Mouse (Mus musculus) limb, embryonic 12.5 days (tissue): ENCODE measurements around the gene Fgf12. TPM values are rescaled to one million over a fixed set of nuclear protein-coding genes. Genes with fewer than 3 reads are reported as not detected.

Source experiments
- ATAC-seq: fragments of 200-750 bp; cut with Nextera tagmentation; 2 replicates; pipeline ENCODE4 v1.8.0; 2017; ENCODE audit warnings: low read depth, moderate TSS enrichment; ENCODE audit not compliant: insufficient number of reproducible peaks, insufficient read depth, low FRiP score, low TSS enrichment
- H3K27ac ChIP-seq: fragments of 300-500 bp; sonication (generic); 2 replicates; pipeline ENCODE4 v1.5.1; 2016; ENCODE audit warnings: mild to moderate bottlenecking, moderate library complexity
- H3K27me3 ChIP-seq: fragments of 300-500 bp; sonication (generic); 2 replicates; pipeline ENCODE4 v1.6.1; 2016; ENCODE audit warnings: mild to moderate bottlenecking, moderate library complexity
- H3K36me3 ChIP-seq: fragments of 300-500 bp; sonication (generic); 2 replicates; pipeline ENCODE4 v1.6.1; 2016; ENCODE audit warnings: mild to moderate bottlenecking, moderate library complexity
- H3K4me1 ChIP-seq: fragments of 300-500 bp; sonication (generic); replicated peaks from 2 replicates; pipeline ENCODE4 v1.6.1; 2016
- H3K4me2 ChIP-seq: fragments of 300-500 bp; sonication (generic); 2 replicates; pipeline ENCODE4 v1.6.1; 2016; ENCODE audit warnings: mild to moderate bottlenecking, moderate library complexity
- H3K4me3 ChIP-seq: fragments of 300-500 bp; sonication (generic); replicated peaks from 2 replicates; pipeline ENCODE4 v1.5.1; 2016; ENCODE audit warnings: mild to moderate bottlenecking
- H3K9ac ChIP-seq: fragments of 300-500 bp; sonication (generic); replicated peaks from 2 replicates; pipeline ENCODE4 v1.6.1; 2016; ENCODE audit warnings: mild to moderate bottlenecking, moderate library complexity
- H3K9me3 ChIP-seq: fragments of 300-500 bp; sonication (generic); 2 replicates; pipeline ENCODE4 v1.6.1; 2016; ENCODE audit warnings: mild to moderate bottlenecking, moderate library complexity
- WGBS: fragments of 180-500 bp; shearing (Covaris S2); methylation state at CpG from one replicate; pipeline ENCODE4 v1.1.7; 2016; 5-methylcytosine and 5-hydroxymethylcytosine counted together
- polyA plus RNA-seq: library from polyadenylated mRNA; unstranded; fragments of >200 nt; fragmentation: Nextera tagmentation; extraction: Ambion mirVana; gene quantifications from 2 replicates; pipeline ENCODE4 v1.2.1, GENCODE M21; 2016

Gene Fgf12
- polyA plus RNA-seq, 1 experiment from 2014 or later, result 5.2 TPM

DNA sequence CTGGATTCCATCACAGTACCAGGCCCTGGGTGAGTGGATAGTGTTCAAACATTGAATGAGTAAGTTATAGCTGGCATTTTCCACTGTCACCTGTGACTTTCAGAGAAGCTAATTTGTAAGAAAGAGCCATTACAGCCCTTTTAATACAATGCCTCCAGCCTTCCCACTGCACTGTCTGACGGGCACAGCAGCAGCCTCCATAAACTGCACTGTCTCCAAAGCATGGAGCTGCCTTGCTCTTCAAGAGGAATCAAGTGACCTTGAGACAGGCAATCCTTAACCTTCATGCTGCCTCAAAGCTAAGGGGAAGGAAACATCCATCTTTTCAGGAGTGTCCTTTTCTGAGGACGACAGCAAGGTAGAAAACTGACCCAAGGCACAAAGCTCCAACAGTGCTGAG is 345.0 kb downstream of the Fgf12 start:
- Histone ChIP-seq H3K4me1 (no peaks in the 10 kb centered on the region), H3K9me3 (no peaks in the 10 kb centered on the region), H3K4me3 (no peak overlapping the region), H3K9ac (no peak overlapping the region), H3K36me3 (no peaks in the 10 kb centered on the region), H3K27ac (no peak overlapping the region), H3K4me2 (no peak overlapping the region), H3K27me3 (no peaks in the 10 kb centered on the region)
- WGBS, result 49% methylated on average over 2 of the region's 2 CpGs
- ATAC-seq, result no peak

DNA sequence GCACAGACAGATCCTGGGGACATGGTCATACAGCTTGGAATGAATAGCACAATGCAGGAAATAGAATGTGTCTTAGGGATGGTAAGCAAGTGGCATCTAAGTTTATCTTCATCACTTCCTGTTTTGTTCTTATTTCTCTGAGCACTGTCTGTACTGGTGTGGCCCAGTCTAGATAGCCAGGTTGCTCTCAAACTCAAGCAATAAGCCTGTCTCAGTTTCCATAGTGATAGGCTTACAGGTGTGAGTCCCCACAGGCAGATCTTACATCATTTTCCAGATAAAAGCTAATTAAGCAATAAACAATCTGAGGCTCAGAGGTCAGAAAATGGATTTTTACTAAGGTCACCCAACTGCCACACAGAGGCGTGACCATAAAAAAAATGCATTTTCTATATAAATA is 348.7 kb downstream of the Fgf12 start:
- Histone ChIP-seq H3K4me2 (no peak overlapping the region), H3K27ac (no peak overlapping the region), H3K36me3 (no peaks in the 10 kb centered on the region), H3K9ac (no peak overlapping the region), H3K27me3 (no peaks in the 10 kb centered on the region), H3K9me3 (no peaks in the 10 kb centered on the region), H3K4me1 (no peaks in the 10 kb centered on the region), H3K4me3 (no peak overlapping the region)
- no peak for ATAC-seq
- WGBS, result 91% methylated on average over 1 of the region's 1 CpGs

GRCm38 (mm10) chr16:28402701-28403100 is 350.2 kb downstream of the Fgf12 start:
- Histone ChIP-seq H3K4me2 (no peak overlapping the region), H3K9ac (no peak overlapping the region), H3K27ac (no peak overlapping the region), H3K27me3 (no peaks in the 10 kb centered on the region), H3K4me3 (no peak overlapping the region), H3K9me3 (no peaks in the 10 kb centered on the region), H3K36me3 (no peaks in the 10 kb centered on the region), H3K4me1 (no peaks in the 10 kb centered on the region)
- WGBS, result 68% methylated on average over 4 of the region's 4 CpGs
- ATAC-seq, result no peak

GRCm38 (mm10) chr16:28391283-28391682 is 361.6 kb downstream of the Fgf12 start:
- Histone ChIP-seq H3K4me1 (no peaks in the 10 kb centered on the region), H3K27me3 (no peaks in the 10 kb centered on the region), H3K4me2 (no peak overlapping the region), H3K9ac (no peak overlapping the region), H3K9me3 (no peaks in the 10 kb centered on the region), H3K27ac (no peak overlapping the region), H3K4me3 (no peak overlapping the region), H3K36me3 (no peaks in the 10 kb centered on the region)
- no peak for ATAC-seq
- WGBS, result 85% methylated on average over 5 of the region's 5 CpGs

DNA sequence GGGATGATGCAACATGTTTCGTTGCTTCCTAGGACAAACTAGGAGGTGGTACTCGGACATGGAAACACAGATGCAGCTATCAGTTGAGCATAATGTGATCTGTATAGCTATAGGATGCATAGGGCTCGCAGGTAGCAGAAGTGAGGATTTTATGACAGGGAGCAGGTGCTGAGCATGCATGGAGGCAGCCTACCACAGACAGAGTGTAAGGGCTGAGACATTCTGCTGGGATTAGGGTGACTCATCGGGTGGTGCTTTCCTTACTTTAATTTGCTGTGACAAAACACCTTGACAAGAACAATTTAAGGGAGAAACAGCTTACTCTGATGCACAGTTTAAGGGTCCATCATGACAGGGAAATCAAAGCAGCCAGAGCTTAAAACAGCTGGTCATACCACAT is 363.8 kb downstream of the Fgf12 start:
- 77% methylated on average over 4 of the region's 4 CpGs for whole genome bisulfite sequencing
- H3K9me3 ChIP-seq, result no peaks in the 10 kb centered on the region
- H3K27ac ChIP-seq, result no peak overlapping the region
- H3K9ac ChIP-seq, result no peak overlapping the region
- H3K36me3 ChIP-seq, result no peaks in the 10 kb centered on the region
- no peaks in the 10 kb centered on the region for H3K27me3 ChIP-seq
- H3K4me2 ChIP-seq, result no peak overlapping the region
- no peaks in the 10 kb centered on the region for H3K4me1 ChIP-seq
- no peak for ATAC-seq
- H3K4me3 ChIP-seq, result no peak overlapping the region

DNA sequence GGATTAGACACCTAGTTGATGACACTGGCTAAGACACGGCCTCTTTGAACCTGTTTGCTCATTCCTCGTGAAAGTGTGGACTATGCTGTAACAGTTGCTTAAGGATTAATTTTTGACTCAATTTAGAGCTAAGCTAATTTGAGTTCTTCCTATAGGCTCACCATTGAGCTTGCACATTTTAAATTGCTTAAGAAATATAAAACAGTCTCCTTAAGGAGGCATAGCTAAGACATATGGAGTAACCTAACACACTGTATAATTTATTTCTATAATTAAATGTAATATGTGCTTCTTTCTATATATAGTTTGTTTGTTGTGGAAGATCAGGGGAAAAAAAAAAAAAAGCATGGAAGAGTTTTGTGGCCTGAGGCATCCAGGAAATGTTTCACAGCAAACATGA is 378.1 kb downstream of the Fgf12 start:
- ATAC-seq, result no peak
- Histone ChIP-seq H3K4me2 (no peak overlapping the region), H3K36me3 (no peaks in the 10 kb centered on the region), H3K9me3 (no peaks in the 10 kb centered on the region), H3K9ac (no peak overlapping the region), H3K4me3 (no peak overlapping the region), H3K27ac (no peak overlapping the region), H3K4me1 (no peaks in the 10 kb centered on the region), H3K27me3 (no peaks in the 10 kb centered on the region)
- WGBS, result 71% methylated on average over 2 of the region's 2 CpGs

DNA sequence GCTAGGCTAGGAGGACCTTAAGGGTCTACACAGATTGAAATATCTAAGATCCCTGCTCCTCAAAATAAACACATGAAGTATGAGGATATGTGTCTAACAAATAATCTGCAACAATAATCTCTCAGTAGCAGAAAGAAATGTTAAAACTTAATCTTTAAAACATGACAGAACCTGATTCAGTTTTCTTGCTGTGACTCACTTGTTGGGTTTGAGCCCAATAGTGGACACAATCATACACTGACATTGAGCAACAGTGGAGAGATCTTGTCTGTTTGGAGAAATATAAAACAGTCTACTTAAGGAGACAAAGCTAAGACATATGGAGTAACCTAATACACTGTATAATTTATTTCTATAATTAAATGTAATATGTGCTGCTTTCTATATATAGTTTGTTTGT is 379.6 kb downstream of the Fgf12 start:
- no peak overlapping the region for H3K4me3 ChIP-seq
- H3K36me3 ChIP-seq, result no peaks in the 10 kb centered on the region
- H3K9ac ChIP-seq, result no peak overlapping the region
- no peak for ATAC-seq
- no peak overlapping the region for H3K27ac ChIP-seq
- no peaks in the 10 kb centered on the region for H3K27me3 ChIP-seq
- no peaks in the 10 kb centered on the region for H3K4me1 ChIP-seq
- H3K9me3 ChIP-seq, result no peaks in the 10 kb centered on the region
- no peak overlapping the region for H3K4me2 ChIP-seq

DNA sequence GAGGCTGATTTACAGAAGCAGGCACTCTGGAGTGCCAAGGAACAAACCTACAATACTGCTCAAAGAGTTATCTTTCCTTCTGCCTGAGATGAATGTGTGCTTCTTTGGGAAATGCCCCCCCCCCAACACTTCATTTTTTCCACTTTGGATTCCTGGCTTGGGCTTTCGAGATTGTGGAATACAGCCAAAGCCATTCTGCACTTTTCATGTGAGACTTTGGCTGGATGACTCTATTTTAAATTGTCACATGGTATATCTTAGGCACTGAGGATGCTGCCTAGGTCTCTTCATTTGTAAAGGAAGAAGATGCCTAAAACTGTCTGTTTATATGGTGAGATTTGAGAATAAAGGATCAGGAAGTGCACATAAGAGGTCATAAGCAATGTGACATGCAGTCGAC is 402.2 kb downstream of the Fgf12 start:
- ATAC-seq, result no peak
- no peaks in the 10 kb centered on the region for H3K9me3 ChIP-seq
- no peak overlapping the region for H3K4me2 ChIP-seq
- H3K4me3 ChIP-seq, result no peak overlapping the region
- no peaks in the 10 kb centered on the region for H3K4me1 ChIP-seq
- no peaks in the 10 kb centered on the region for H3K36me3 ChIP-seq
- no peak overlapping the region for H3K9ac ChIP-seq
- H3K27ac ChIP-seq, result no peak overlapping the region
- no peaks in the 10 kb centered on the region for H3K27me3 ChIP-seq
- 75% methylated on average over 2 of the region's 2 CpGs for WGBS

GRCm38 (mm10) chr16:28345323-28345722 is 407.5 kb downstream of the Fgf12 start:
- no peaks in the 10 kb centered on the region for H3K4me1 ChIP-seq
- no peak overlapping the region for H3K4me2 ChIP-seq
- H3K9me3 ChIP-seq, result no peaks in the 10 kb centered on the region
- H3K4me3 ChIP-seq, result no peak overlapping the region
- H3K9ac ChIP-seq, result no peak overlapping the region
- no peak overlapping the region for H3K27ac ChIP-seq
- no peak for ATAC-seq
- no peaks in the 10 kb centered on the region for H3K36me3 ChIP-seq
- no peaks in the 10 kb centered on the region for H3K27me3 ChIP-seq
- 52% methylated on average over 6 of the region's 6 CpGs for WGBS

DNA sequence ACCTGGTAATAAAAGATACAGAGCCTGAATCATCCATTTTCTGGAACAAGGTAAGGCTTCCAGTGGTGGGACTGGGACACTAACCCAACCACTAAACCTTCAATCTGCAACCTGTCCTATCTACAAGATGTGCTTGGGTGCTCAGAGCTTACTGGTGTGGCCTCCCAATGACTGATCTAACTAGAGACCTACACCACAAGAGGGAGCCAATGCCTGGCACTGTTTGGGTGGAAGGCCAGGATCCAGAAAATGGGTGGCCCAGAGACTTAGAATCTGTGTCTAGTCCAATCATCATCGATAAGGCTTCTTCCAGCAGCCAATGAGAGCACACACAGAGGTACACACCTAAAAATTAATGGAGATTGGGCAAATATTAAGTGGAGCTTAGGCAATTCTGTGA is 414.9 kb downstream of the Fgf12 start:
- 88% methylated on average over 1 of the region's 1 CpGs for WGBS
- ATAC-seq, result no peak

GRCm38 (mm10) chr16:28336700-28337099 is 416.2 kb downstream of the Fgf12 start:
- ATAC-seq, result no peak
- 74% methylated on average over 1 of the region's 1 CpGs for WGBS

More for the DNA sequence above, 414.9 kb downstream of the Fgf12 start:
- H3K9me3 ChIP-seq, result no peaks in the 10 kb centered on the region
- H3K27ac ChIP-seq, result no peak overlapping the region
- H3K9ac ChIP-seq, result no peak overlapping the region
- H3K4me3 ChIP-seq, result no peak overlapping the region
- no peaks in the 10 kb centered on the region for H3K27me3 ChIP-seq
- no peak overlapping the region for H3K4me2 ChIP-seq
- H3K4me1 ChIP-seq, result no peaks in the 10 kb centered on the region
- H3K36me3 ChIP-seq, result no peaks in the 10 kb centered on the region

GRCm38 (mm10) chr16:28335025-28335424 is 417.8 kb downstream of the Fgf12 start:
- H3K9me3 ChIP-seq, result no peaks in the 10 kb centered on the region
- no peak for ATAC-seq

More at GRCm38 (mm10) chr16:28336700-28337099, 416.2 kb downstream of the Fgf12 start:
- Histone ChIP-seq H3K36me3 (no peaks in the 10 kb centered on the region), H3K4me1 (no peaks in the 10 kb centered on the region), H3K9me3 (no peaks in the 10 kb centered on the region), H3K4me2 (no peak overlapping the region), H3K9ac (no peak overlapping the region), H3K27ac (no peak overlapping the region), H3K27me3 (no peaks in the 10 kb centered on the region), H3K4me3 (no peak overlapping the region)

More at GRCm38 (mm10) chr16:28335025-28335424, 417.8 kb downstream of the Fgf12 start:
- H3K4me2 ChIP-seq, result no peak overlapping the region
- no peaks in the 10 kb centered on the region for H3K36me3 ChIP-seq
- H3K4me1 ChIP-seq, result no peaks in the 10 kb centered on the region
- H3K9ac ChIP-seq, result no peak overlapping the region
- no peak overlapping the region for H3K4me3 ChIP-seq
- H3K27me3 ChIP-seq, result no peaks in the 10 kb centered on the region
- H3K27ac ChIP-seq, result no peak overlapping the region
- 92% methylated on average over 3 of the region's 3 CpGs for WGBS
